Mouse (Mus musculus): ENCODE data around the gene Nbas. TPM values are rescaled to one million over a fixed set of nuclear protein-coding genes. Genes with fewer than 3 reads are reported as not detected.
A peak's percentile ranks its signal among the peaks of the same experiment; 100 is the strongest.

Gene Nbas
- 27.2 and 27.8 TPM in 2 replicates for total RNA-seq (2021)
- long read RNA-seq, partial matches to known transcripts = 8 of 12 reads
- long read RNA-seq, other reads (novel, unspliced or antisense) = 4 of 12 reads

DNA sequence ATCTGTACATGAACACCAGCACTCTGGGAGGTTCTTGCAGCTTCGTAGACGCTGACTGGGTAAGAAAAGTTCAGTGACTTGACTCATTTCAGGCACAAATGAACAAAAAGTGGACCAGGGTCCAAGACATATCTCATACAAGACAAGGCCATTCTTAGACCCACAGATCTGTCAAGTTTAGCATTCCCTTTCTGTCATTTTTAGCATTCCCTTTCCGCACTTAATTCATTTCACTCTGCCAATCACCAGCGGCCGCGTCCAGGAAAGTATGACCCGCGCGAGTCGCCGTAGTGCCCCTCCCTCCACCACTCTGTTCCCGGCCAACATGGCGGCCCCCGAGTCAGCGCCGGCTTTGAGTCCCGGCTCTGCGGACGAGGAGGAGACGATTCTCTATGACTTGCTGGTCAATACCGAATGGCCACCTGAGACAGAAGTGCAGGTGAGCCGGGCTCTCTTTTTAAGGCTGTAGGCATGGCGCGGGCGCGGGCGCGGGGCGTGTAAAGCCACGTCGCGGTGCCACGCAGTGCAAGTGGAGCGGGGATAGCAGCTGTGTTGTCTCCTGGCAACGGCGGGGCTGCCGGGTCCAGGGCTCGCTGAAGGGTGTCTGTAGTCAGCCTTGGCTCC lies at the start of gene Nbas:
TSS of gene Nbas (plus strand) at position 308 of the 624 bp plus-strand sequence.
- peak; percentile 89 for DNase-seq

DNA sequence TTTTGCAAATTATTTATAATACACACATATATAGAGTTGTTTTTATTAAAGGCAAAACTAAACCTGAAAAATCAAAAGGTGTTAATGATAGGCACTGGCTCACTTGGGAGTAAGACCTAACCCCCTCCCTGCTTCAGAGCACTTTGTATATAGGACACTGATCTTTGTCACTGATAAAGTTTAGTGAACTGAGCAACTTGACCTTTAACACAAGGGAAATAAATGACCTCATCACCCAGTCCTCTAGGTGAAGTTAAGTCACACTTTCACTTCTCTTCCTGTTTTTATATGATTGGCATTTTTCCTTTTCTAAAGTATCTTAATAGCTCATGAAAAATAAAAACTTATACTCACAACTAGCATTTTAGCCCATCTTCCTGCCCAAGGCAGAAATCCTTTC lies 26.5 kb upstream of the Nbas start:
- DNase-seq = no peak

DNA sequence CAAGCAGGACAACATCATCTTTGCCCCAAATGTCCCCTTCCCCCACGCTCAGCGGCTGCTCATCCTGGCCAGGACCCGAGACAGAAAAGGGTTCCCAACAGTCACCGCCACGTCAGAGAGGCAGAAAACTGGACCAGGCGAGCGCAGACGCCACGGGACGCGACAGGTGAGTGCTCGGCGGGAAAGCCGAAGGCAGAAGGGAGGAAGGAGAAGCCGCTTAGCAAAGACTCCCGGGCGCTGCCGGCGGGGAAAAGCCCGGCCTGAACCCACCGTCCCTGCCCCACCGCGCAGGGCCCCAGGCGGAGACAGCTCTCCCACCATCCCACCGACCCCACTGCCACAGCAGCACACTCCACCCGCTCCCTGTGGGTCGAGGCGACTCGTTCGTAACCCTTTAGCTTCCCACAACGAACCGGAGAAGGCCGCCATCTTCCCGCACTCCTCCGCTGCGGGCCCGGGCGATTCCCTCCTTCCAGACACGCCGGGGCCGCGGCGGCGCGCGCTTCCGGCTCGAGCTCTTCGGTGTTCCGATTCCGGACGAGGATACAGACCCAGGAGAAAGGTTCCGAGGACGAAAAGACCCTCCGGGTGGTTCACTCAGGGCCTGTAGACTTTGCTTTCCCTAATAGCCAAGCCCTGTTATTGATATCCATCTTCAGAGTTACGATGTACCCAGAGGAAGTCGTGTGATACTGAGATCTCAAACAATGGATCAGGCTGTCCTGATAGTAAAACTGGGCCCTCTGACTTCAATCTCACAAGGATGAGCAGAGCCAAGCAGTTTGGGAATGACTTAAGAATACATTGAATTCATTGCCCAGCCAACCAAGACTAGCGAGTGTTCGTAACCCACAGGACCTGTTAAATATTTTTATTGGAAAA lies 20.0 kb upstream of the Nbas start, which contains the start of gene Ddx1:
TSS of gene Ddx1 (minus strand) at position 523 of the 882 bp plus-strand sequence.
- DNase-seq = peak; percentile 77

DNA sequence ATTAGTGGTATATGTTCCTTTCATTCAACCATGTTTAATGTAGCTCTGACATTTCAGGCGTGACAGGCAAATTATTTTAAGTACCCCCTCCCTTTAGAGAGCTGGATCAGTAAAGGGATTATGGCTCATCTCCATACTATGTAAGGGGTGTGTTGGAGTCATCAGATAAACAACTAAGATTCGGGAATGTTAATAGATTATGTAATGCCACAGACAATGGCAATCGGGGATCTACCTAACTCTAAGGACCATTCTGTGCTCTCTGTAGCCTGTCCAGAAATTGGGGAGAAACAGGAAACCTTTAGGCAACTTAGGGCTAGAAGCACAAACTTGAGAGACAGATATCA lies 19.4 kb upstream of the Nbas start:
- no peak for DNase-seq

DNA sequence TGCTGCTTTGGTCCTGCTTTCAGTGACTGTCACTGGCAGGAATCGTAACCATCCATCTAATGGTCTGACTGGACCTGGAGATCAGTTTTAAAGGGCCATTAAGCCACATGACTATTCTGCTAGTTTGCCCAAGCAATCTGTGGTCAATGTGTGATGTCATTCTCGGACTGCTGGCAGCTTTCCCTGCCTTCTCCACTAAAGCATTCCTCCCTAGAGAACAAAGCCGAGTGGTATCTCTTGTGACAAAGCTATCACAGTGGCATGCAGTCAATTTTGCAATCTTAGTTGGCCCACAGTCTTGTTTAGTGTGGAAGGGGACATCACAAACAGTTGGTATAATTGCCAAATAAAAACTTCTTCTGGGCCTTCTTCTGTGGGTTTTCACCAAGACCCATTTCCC lies 13.9 kb upstream of the Nbas start:
- DNase-seq = peak; percentile 35

DNA sequence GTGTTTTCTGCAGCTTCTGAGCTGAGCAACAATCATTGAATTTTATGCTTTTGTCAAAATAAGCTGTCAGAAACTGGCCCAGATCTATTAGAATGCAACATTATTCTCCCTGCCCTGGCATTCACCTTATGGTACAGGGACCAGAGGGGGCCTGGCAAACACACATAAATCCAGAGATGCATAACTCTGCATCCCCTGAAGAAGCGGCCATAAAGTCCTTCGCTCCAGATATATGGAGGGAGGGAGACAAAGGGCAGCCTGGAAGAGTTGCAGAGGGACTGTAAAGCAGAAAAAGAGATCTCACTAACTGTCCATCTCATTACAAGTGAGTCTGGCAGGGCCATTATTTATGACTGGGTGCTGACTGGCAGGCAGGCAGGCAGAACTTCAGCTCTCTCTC lies 13.2 kb upstream of the Nbas start:
- DNase-seq = no peak

DNA sequence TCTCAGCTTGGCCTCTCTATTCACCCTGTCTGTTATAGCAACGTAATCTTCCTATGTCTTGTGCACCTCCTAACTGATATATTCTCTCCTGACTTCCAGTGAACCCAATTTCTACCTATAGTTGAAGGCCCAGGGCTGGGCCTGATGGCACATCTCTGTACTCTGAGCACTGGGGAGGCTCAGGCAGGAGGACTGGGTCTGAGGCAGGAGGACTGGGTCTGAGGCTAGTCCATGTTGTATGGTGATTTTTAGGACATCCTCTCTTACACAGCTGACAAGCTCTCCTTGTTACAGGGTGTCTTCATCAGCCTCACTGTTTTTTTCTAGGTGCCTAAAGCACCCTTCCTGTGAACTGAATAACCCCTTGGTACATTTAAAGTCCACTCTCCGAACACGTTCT lies 521 bp upstream of the Nbas start:
- no peak for DNase-seq

DNA sequence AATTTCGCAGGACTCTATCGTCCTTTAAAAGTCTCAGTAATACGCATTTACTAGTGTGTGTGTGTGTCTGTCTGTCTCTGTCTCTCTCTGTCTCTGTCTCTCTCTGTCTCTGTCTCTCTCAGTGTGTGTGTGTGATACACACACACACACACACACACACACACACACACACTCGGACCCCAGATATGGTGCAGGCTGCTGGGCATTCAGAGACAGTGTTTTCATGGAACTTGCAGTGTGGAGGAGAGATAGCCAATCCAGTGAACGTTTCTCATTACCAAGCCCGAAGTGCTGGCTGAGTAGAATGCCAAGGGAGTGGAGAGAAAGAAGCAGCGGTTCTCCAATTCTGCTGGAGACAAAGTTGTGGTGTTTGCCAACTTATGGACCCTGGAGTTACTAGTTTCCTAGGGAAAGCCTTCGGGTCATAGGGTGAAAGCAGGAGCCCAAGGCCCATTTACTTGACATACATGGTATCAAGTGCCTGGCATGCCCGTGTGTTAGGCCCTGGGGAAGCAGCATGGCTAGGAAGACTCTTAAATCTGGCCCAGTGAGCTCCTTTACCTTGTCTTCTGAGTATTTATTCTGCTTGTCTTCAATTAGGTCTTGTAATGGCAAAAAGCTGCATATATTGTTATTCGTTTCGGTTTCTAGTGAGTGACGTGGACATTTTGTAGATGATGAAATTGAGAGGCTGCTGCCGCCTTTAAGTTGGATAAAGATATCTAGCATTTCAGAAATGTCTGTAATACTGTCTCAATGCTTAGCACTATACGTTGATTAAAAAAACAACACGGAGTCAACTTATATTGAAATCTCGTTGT lies 847 bp downstream of the Nbas start:
- DNase-seq = no peak

DNA sequence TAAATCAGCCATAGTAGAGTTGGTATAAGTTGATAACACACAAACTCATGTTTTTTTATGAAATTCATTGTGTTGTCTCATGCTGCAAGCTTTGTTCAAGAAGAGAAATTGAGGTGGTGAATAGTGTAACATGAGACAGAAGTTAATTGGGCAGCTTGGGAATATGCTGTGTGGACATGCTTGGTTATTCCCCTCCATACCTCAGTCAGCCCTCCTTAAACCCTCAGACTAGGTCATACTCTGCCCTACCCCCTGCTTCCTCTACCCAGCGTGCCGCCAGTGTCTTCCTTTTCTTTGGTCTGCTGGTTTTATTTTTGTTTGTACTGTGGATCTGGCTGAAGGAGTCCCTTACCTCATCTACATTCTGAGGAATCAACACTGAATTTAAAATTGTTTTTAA lies 22.5 kb downstream of the Nbas start:
- no peak for DNase-seq

DNA sequence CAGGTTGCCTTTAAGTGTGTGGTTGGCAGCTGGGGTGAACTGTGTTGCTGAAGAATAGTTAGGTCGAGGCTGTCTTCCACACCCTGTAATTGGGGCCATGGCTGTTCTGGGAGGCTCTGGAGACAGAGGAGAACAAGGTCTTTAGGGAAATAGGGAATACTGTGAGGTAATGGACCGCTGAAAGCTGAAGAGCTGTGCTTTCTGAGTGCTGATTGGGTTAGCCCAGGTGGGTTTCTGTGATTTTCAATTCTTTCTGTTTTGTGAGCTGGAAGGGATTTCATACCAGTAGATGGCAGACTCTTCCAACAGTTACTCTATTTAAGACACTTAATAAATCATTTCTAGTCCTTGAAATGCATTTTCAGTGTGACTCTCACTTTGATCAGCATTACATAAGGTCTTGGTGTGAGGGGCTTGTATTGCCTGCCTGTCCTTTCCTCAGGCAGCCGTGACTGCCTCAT lies 24.5 kb downstream of the Nbas start:
- DNase-seq = no peak

DNA sequence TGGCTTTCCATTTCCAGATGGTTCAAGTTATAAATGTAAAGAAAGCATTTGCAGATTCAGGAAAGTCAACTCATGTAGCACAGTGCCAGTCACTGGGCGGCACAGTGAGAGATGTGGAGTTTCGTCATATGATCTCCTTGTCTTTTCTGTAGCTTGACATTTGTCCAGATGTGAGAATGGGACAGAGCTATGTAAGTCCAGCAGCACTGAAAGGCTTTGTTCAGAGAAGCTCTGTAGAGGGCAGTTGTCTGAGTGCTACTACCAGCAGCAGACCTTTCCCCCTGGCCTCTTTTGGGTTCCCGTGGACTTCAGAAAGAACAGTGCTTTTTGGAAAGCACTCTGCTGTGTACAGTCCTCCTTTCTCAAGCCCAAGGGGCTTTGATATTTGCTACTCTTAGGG lies 34.1 kb downstream of the Nbas start:
- DNase-seq = no peak

DNA sequence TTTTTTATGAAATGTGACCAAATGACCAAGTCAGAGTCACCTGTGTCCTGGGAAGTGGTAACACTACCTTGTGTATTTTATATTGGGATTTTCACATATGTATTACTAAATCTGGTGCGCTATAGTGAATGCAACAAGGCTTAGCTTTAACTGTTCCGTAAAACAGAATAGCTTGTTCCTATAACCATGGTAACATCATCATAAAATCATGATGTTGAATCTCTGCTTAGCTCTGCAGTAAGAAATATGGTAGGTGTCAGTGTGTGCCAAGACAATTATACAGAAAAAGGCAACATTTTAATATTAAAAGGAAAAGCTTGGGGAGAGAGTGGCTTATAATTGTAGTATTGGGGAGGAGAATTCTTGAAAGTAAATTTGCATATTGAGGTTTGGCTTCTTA lies 45.0 kb downstream of the Nbas start:
- no peak for DNase-seq

DNA sequence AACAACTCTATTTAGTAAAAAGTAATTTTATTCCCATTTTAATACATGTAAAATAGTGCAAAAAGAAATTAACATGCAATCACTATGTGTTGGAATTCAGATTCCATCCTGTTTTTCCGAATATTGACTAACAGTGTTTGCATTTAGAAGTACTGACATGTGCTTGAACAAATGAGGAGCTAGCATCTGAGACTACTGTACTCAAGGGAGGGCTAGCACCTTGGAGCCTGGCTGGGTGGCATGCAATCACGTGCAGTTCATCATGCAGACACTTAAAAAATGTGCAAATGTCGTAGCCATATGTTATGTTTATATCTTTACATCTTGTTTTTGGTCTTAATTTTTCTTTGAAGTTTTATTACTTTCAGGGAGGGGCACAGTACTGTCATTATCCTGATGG lies 45.5 kb downstream of the Nbas start:
- DNase-seq = no peak

DNA sequence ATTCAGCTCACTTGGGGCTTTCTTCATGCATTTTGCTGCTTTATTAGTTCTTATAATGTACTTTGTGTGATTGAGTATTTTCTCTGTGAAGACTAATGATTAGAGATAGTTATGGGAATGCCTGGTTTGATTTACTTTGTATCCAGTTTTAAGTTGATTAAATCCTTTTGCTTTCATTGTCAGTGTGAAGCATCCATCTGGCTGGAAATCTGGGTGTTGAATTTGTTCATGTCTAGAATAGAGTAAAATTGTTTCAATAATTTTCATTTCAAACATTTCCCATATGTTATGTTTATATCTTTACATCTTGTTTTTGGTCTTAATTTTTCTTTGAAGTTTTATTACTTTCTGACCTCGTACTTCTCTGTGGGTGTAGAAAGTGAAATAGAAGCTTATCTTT lies 46.1 kb downstream of the Nbas start:
- no peak for DNase-seq

DNA sequence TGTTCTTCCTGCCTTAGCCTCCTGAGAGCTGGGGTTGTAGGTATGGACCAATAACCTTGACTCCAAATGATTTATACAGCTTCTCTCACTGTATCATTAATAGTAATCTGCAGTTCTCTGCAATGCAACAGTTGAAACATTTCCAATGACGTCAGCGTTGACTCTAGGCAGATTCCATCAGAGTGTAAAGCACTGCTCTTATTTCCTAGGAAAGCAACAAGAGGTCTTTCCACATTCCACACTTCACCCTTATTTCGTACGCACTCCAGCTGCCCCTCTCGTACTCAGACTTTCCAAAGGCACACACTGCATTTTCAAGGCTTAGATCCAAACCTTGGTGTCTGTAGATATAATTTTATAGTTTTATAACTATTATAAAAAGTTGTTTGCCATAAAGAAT lies 73.6 kb downstream of the Nbas start:
- DNase-seq = no peak

DNA sequence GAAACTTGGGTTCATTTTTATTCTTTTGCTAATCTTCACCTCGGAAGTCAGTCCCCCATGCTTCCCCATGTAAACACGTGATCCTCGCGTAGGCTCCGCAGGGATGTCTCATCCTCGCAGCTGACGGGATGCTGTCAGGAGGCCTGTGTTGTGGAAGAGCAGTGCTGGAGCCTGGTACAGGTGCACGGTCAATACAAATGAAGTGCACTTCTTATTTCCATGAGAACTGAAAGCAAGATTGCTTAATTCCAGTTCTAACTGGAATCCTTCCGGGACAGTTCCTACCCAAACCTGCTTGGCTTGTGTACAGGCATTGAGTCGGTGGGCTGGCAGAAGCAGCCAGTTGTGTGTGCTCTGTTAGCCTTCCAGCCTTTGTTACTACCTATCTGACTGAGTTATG lies 87.3 kb downstream of the Nbas start:
- DNase-seq = no peak

DNA sequence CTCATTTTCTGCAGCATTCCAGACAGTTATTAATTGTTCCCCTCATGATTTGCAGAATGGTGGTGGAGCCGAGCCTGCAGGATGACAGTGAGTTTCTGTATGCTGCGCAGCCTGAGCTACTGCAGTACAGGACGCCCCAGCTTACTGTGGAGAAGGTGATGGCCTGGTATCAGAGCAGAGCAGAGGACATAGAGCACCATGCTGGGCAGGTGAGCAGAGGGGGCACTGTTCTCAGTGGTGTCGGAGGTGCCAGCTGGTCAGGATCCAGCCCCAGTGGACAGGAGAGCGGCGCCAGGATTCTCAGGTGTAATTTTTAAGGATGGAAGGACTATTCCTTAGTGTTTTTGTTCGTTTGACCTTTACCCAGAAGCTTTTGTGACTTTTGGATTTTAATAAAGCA lies 87.8 kb downstream of the Nbas start:
- DNase-seq = no peak

DNA sequence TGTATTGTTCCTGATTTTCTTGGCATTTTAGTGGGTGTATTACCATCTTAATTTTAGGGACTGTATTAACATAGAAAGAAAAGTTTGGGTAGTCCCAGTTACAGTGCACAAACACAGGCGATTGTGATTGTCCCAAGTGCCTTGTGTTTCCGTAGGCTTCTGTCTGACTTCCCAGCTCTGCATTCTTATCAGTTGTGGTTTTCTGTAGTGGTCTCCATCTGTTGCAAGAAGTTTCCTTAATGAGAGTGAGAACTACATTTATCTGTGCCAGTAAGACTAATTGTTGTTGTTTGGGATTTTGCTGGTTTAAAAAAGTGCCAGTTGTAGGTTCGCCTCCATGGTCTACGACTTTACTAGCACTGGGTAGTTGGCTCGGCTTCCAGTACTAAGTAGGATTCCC lies 88.3 kb downstream of the Nbas start:
- DNase-seq = no peak

DNA sequence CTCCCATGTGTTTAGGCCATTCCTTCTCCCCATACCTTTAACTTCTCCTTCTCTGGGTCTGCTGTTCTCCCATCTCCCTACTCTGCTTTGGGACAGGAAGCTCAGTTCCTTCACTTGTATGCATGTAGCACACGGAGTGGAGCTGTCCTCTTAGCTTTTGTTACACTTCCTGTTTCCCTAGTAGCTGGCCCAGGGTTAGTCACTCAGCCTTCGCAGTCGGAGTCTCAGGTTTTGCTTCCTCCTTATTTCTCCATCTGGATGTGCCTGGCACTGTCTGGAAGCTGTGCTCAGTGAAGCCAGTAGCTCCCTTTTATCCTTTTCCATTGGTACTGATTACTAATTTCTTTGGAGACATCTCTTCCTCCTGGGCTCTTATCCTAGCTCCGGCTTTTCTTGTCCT lies 89.9 kb downstream of the Nbas start:
- DNase-seq = no peak

DNA sequence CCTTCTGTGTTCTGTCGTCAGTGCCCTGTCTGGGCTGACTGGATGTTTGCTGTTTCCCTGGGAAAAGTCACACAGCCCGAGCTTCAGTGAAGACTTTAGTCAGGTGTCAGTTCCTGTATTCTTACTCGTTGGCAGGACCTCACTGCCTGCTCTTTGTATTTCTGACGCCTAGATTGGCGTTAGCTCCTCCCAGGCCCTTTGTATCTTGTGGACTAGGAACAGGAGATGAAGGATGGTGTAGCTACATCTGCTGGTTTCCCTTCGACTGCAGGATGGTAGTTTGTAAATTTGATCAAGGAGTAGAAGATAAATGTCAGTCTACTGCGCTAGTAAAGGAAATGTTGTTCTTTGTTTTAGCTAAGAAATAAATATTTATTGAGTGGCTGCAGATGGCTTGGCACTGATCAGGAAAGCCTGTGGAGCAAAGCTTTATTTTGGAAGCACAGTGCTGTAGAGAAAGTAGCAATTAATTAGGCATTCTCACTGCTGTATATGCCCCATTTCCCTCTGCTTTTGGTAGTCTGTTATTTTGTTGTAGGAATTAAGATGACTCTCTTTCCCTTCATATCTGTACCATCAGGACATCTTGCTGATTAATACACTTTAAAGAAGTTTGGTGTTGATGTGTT lies 91.4 kb downstream of the Nbas start:
- DNase-seq = no peak

DNA sequence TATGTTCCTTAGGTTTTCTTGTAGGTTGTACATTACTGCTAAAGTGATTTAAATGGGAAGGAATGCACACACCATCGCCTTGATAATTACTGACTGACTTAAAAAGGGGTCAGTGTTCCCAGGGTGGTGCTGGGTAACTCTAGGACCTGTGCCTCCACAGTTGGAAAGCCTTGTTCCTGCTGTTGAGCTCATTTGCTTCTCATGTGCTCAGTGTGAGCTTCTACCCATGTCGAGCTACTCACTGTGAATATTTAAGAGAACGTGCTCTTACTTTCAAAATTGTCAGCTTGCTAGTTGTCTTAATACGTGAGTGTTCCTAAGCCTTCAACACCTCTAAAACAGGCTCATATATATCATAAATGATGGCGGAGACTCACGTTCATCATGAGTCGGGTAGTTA lies 112.6 kb downstream of the Nbas start:
- DNase-seq = no peak

DNA sequence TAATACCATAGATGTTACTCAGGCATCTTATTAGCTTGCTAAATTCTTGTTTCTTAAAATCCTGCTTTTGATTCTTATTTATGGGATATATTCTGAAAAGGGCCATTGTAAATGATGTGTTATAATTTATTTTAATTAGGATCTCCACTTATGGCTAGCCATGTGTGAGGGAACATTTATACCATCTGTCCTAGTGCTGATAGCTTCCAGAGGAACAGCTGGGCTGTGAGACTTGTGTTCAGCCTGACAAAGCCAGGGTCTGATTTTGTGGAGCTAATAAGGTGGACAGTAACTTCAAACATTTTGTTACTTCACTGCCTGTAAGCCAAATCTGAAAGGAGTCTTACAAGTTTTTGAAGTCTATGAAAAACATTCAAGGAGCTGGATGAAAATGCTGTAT lies 113.1 kb downstream of the Nbas start:
- no peak for DNase-seq

All from adrenal gland, postnatal 25 days (tissue).